27 mouse cellular contexts compared by ENCODE assay signal in the genomic region with DNA sequence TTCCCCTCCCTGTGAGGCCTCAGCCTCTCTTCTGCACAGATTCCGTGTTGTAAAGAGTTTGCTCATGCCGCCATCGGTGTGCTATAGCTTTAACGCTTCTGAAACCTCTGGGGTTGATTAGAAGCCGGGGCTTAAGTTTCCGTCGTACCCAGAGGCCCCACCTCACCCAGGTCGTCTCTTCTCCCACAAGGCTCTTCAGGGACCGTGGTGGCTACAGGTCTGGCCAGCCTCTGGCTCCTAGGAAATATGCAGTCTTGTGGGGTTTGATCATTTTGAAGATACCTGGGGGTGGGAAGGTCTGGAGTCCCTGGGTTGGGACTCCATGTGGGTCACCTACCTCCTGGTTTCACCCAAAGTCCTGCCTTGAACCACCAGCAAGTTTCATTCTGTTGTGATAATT. TPM values are rescaled to one million over a fixed set of nuclear protein-coding genes. Genes with fewer than 3 reads are reported as not detected.
DNase-seq lines count a peak whose midpoint lies in the region; ATAC-seq and TF ChIP-seq lines count a peak whose summit lies in the region.
"Had no signal": no experiment of that assay in that cellular context is flagged by ENCODE, and none has a peak within 500 bp of the region (broad histone marks: within the 10 kb centered on the region; RNA-seq: fewer than 3 reads in every experiment).

No protein-coding gene starts in this region.

- TF ChIP-seq EP300 in liver, postnatal 0 days (IDR thresholded peaks at IDR 0.05; ENCODE audit: low read depth), result no peak
- no peak for TF ChIP-seq EP300 in lung, postnatal 0 days (IDR thresholded peaks at IDR 0.05)

- H3K27me3 ChIP-seq in embryonic facial prominence, embryonic 14.5 days (replicated peaks; ENCODE audit: control insufficient read depth, insufficient read depth, low read length), result no peaks in the 10 kb centered on the region
- H3K27me3 ChIP-seq in embryonic facial prominence, embryonic 10.5 days (replicated peaks; ENCODE audit: low read depth, poor library complexity, severe bottlenecking), result no peaks in the 10 kb centered on the region; the same call in 1 of the 2 replicates
- no peaks in the 10 kb centered on the region for H3K27me3 ChIP-seq in heart, embryonic 11.5 days (ENCODE audit: control insufficient read depth, insufficient read depth, low read length)
- H3K27me3 ChIP-seq in liver, embryonic 15.5 days, result peaks cover 7% of the 10 kb centered on the region
- no peaks in the 10 kb centered on the region for H3K27me3 ChIP-seq in liver, postnatal 0 days (ENCODE audit: insufficient read depth, low read length)
- no peaks in the 10 kb centered on the region for H3K27me3 ChIP-seq in lung, postnatal 0 days (replicated peaks; ENCODE audit: insufficient read depth, low read length)
- H3K27me3 ChIP-seq: embryonic facial prominence, embryonic 13.5 days; forebrain, embryonic 13.5 days; Patski had no signal

- no peak overlapping the region; the same call in 1 of the 2 replicates for H3K27ac ChIP-seq in embryonic facial prominence, embryonic 14.5 days (replicated peaks; ENCODE audit: low read depth, low read length)
- no peak overlapping the region for H3K27ac ChIP-seq in embryonic facial prominence, embryonic 10.5 days (replicated peaks)
- no peak overlapping the region for H3K27ac ChIP-seq in heart, embryonic 11.5 days (ENCODE audit: low read depth, low read length)
- peak overlapping the region; percentile 41; the same call in 1 of the 2 replicates for H3K27ac ChIP-seq in liver, embryonic 15.5 days (replicated peaks)
- no peak overlapping the region for H3K27ac ChIP-seq in liver, postnatal 0 days (ENCODE audit: low read depth)
- H3K27ac ChIP-seq in lung, postnatal 0 days (ENCODE audit: low read length), result peak overlapping the region; percentile 92
- H3K27ac ChIP-seq: embryonic facial prominence, embryonic 13.5 days; forebrain, embryonic 10.5 days; forebrain, embryonic 13.5 days; hindbrain, embryonic 14.5 days; hindbrain, postnatal 0 days had no signal

- TF ChIP-seq CTCF in liver, postnatal 0 days (IDR thresholded peaks at IDR 0.05; ENCODE audit: low read depth), result no peak
- no peak for TF ChIP-seq CTCF in lung, postnatal 0 days (IDR thresholded peaks at IDR 0.05)

- no peak for ATAC-seq in embryonic facial prominence, embryonic 14.5 days (ENCODE audit: low read depth)
- ATAC-seq in heart, embryonic 11.5 days (replicated peaks; ENCODE audit: insufficient number of reproducible peaks, low FRiP score, low TSS enrichment), result no peak
- no peak for ATAC-seq in liver, embryonic 15.5 days (ENCODE audit: insufficient read depth)
- no peak for ATAC-seq in liver, postnatal 0 days
- ATAC-seq in lung, postnatal 0 days, result no peak; the same call in 1 of the 2 replicates
- ATAC-seq: forebrain, embryonic 13.5 days; forebrain, embryonic 16.5 days; hindbrain, postnatal 0 days; inflammation-experienced regulatory T-cells, adult 6 months; Patski had no signal

- H3K9ac ChIP-seq in embryonic facial prominence, embryonic 14.5 days (ENCODE audit: low read depth, low read length), result 0 out of 2 replicates have a peak overlapping the region, but pooled peaks have one; percentile 14
- H3K9ac ChIP-seq in heart, embryonic 11.5 days (ENCODE audit: low read depth, low read length), result 0 out of 2 replicates have a peak overlapping the region, but pooled peaks have one; percentile 34
- no peak overlapping the region for H3K9ac ChIP-seq in liver, embryonic 15.5 days
- H3K9ac ChIP-seq in liver, postnatal 0 days (replicated peaks), result no peak overlapping the region
- no peak overlapping the region for H3K9ac ChIP-seq in lung, postnatal 0 days (replicated peaks; ENCODE audit: low read depth)
- H3K9ac ChIP-seq: embryonic facial prominence, embryonic 13.5 days; forebrain, embryonic 13.5 days; hindbrain, embryonic 14.5 days had no signal

- H3K36me3 ChIP-seq in embryonic facial prominence, embryonic 14.5 days (ENCODE audit: control insufficient read depth, insufficient read depth, low read length), result peaks cover 14% of the 10 kb centered on the region; the same call in 1 of the 2 replicates
- H3K36me3 ChIP-seq in embryonic facial prominence, embryonic 10.5 days (replicated peaks), result peaks cover 48% of the 10 kb centered on the region
- H3K36me3 ChIP-seq in heart, embryonic 11.5 days (ENCODE audit: control insufficient read depth, insufficient read depth, low read length), result peaks cover 4% of the 10 kb centered on the region; the same call in 1 of the 2 replicates
- peaks cover 64% of the 10 kb centered on the region for H3K36me3 ChIP-seq in liver, embryonic 15.5 days (replicated peaks)
- peaks cover 53% of the 10 kb centered on the region for H3K36me3 ChIP-seq in liver, postnatal 0 days (replicated peaks; ENCODE audit: insufficient read depth, low read length)
- H3K36me3 ChIP-seq in lung, postnatal 0 days (ENCODE audit: insufficient read depth, low read length), result no peaks in the 10 kb centered on the region

- H3K4me3 ChIP-seq in embryonic facial prominence, embryonic 14.5 days (ENCODE audit: low read depth, low read length), result no peak overlapping the region
- no peak overlapping the region for H3K4me3 ChIP-seq in embryonic facial prominence, embryonic 10.5 days
- no peak overlapping the region for H3K4me3 ChIP-seq in heart, embryonic 11.5 days (ENCODE audit: low read depth, low read length)
- H3K4me3 ChIP-seq in liver, embryonic 15.5 days (replicated peaks), result no peak overlapping the region
- no peak overlapping the region for H3K4me3 ChIP-seq in liver, postnatal 0 days (ENCODE audit: low read depth, low read length)
- no peak overlapping the region for H3K4me3 ChIP-seq in lung, postnatal 0 days (ENCODE audit: low read depth, low read length)
- H3K4me3 ChIP-seq: embryonic facial prominence, embryonic 13.5 days; forebrain, embryonic 10.5 days; forebrain, embryonic 13.5 days had no signal

- H3K4me1 ChIP-seq in embryonic facial prominence, embryonic 14.5 days (ENCODE audit: control insufficient read depth, insufficient read depth, low read length), result peaks cover 9% of the 10 kb centered on the region
- peaks cover 21% of the 10 kb centered on the region for H3K4me1 ChIP-seq in embryonic facial prominence, embryonic 10.5 days
- peaks cover 23% of the 10 kb centered on the region for H3K4me1 ChIP-seq in heart, embryonic 11.5 days (ENCODE audit: control insufficient read depth, insufficient read depth, low read length)
- peaks cover 71% of the 10 kb centered on the region for H3K4me1 ChIP-seq in liver, embryonic 15.5 days (replicated peaks)
- peaks cover 6% of the 10 kb centered on the region for H3K4me1 ChIP-seq in liver, postnatal 0 days (ENCODE audit: insufficient read depth)
- H3K4me1 ChIP-seq in lung, postnatal 0 days (ENCODE audit: insufficient read depth, low read depth, low read length), result no peaks in the 10 kb centered on the region
- H3K4me1 ChIP-seq: forebrain, embryonic 13.5 days had no signal

- H3K4me2 ChIP-seq in embryonic facial prominence, embryonic 14.5 days (ENCODE audit: low read depth, low read length), result no peak overlapping the region
- no peak overlapping the region for H3K4me2 ChIP-seq in heart, embryonic 11.5 days
- H3K4me2 ChIP-seq in liver, embryonic 15.5 days, result no peak overlapping the region
- H3K4me2 ChIP-seq in liver, postnatal 0 days (ENCODE audit: low read depth, low read length), result no peak overlapping the region
- H3K4me2 ChIP-seq in lung, postnatal 0 days (replicated peaks; ENCODE audit: low read depth, low read length), result no peak overlapping the region
- H3K4me2 ChIP-seq: embryonic facial prominence, embryonic 13.5 days; forebrain, embryonic 13.5 days; hindbrain, embryonic 14.5 days had no signal

- intact Hi-C loops in heart, postnatal 25 days (cut with DNase I), result no loop called here

- DNase-seq in embryonic facial prominence, embryonic 14.5 days (ENCODE audit: low spot score), result no peak
- DNase-seq in embryonic facial prominence, embryonic 10.5 days (ENCODE audit: low spot score), result no peak
- no peak for DNase-seq in heart, postnatal 25 days (ENCODE audit: low spot score)
- no peak for DNase-seq in liver, postnatal 0 days
- DNase-seq in lung, postnatal 0 days (ENCODE audit: low spot score), result no peak
- no peak for DNase-seq in lung, postnatal 14 days
- DNase-seq: adrenal gland, postnatal 10 days; adrenal gland, postnatal 36 days; cerebellum, adult 18-20 months; cerebellum, adult 9-10 months; cerebellum, postnatal 25 days; gastrocnemius, postnatal 10 days; gastrocnemius, postnatal 36 days; heart, postnatal 4 days had no signal

- WGBS in embryonic facial prominence, embryonic 14.5 days, result 45% methylated on average over 9 of the region's 9 CpGs
- WGBS in embryonic facial prominence, embryonic 10.5 days, result 68% methylated on average over 9 of the region's 9 CpGs
- WGBS in heart, embryonic 11.5 days (ENCODE audit: insufficient replicate concordance), result 54% methylated on average over 9 of the region's 9 CpGs
- 84% methylated on average over 9 of the region's 9 CpGs for WGBS in liver, embryonic 15.5 days (ENCODE audit: insufficient replicate concordance)
- 84% methylated on average over 9 of the region's 9 CpGs for WGBS in liver, postnatal 0 days (ENCODE audit: insufficient replicate concordance)
- 58% methylated on average over 9 of the region's 9 CpGs for WGBS in lung, postnatal 0 days

- no peaks in the 10 kb centered on the region for H3K9me3 ChIP-seq in embryonic facial prominence, embryonic 14.5 days (ENCODE audit: control insufficient read depth, low read length)
- no peaks in the 10 kb centered on the region for H3K9me3 ChIP-seq in embryonic facial prominence, embryonic 10.5 days
- H3K9me3 ChIP-seq in heart, embryonic 11.5 days (replicated peaks; ENCODE audit: control insufficient read depth, low read length), result no peaks in the 10 kb centered on the region
- no peaks in the 10 kb centered on the region for H3K9me3 ChIP-seq in liver, embryonic 15.5 days (replicated peaks)
- H3K9me3 ChIP-seq in liver, postnatal 0 days (ENCODE audit: low read length), result no peaks in the 10 kb centered on the region
- no peaks in the 10 kb centered on the region for H3K9me3 ChIP-seq in lung, postnatal 0 days (ENCODE audit: low read length)
- H3K9me3 ChIP-seq: embryonic facial prominence, embryonic 13.5 days; forebrain, embryonic 10.5 days; forebrain, embryonic 13.5 days; G1E had no signal

RNA-seq across cellular contexts. Expression of a gene that starts 10.5 kb away (rescaled TPM):
- 8.1 and 11.3 TPM in 2 replicates for polyA plus RNA-seq in embryonic facial prominence, embryonic 14.5 days (2014; fragmentation: Nextera tagmentation; extraction: Ambion mirVana)
- 4.2 and 5.3 TPM in 2 replicates for polyA plus RNA-seq in embryonic facial prominence, embryonic 10.5 days (2016; fragmentation: Nextera tagmentation; extraction: Ambion mirVana)
- 1.8 and 2.1 TPM in 2 replicates for polyA plus RNA-seq in heart, embryonic 11.5 days (2014; fragmentation: Nextera tagmentation; extraction: Ambion mirVana)
- total RNA-seq in heart, postnatal 25 days (2021), result 10 to 100 TPM in 1 of 2 experiments, 1 to 10 TPM in 1; 8.7 to 11.8 TPM
- polyA plus RNA-seq in liver, embryonic 15.5 days (2015; fragmentation: Nextera tagmentation; extraction: Ambion mirVana), result 2.5 and 3.0 TPM in 2 replicates
- polyA plus RNA-seq in liver, postnatal 0 days (2015; fragmentation: Nextera tagmentation; extraction: Ambion mirVana), result 4.5 and 4.8 TPM in 2 replicates
- 5.4 and 5.5 TPM in 2 replicates for polyA plus RNA-seq in lung, postnatal 0 days (2015; fragmentation: Nextera tagmentation; extraction: Ambion mirVana)
- total RNA-seq: common myeloid progenitor, adult 5-6 weeks; granulocyte monocyte progenitor cell, adult 5-6 weeks had no signal

RNA-seq across cellular contexts. Expression of a gene that starts 23.4 kb away (rescaled TPM):
- 7.9 and 10.1 TPM in 2 replicates for polyA plus RNA-seq in embryonic facial prominence, embryonic 14.5 days (2014; fragmentation: Nextera tagmentation; extraction: Ambion mirVana)
- 6.2 TPM in 2 replicates for polyA plus RNA-seq in embryonic facial prominence, embryonic 10.5 days (2016; fragmentation: Nextera tagmentation; extraction: Ambion mirVana)
- polyA plus RNA-seq in heart, embryonic 11.5 days (2014; fragmentation: Nextera tagmentation; extraction: Ambion mirVana), result 4.8 and 5.8 TPM in 2 replicates
- 1 to 10 TPM; 1.9 to 4.3 TPM for total RNA-seq in heart, postnatal 25 days (2021)
- 85.3 and 95.6 TPM in 2 replicates for polyA plus RNA-seq in liver, embryonic 15.5 days (2015; fragmentation: Nextera tagmentation; extraction: Ambion mirVana)
- 48.6 and 50.2 TPM in 2 replicates for polyA plus RNA-seq in liver, postnatal 0 days (2015; fragmentation: Nextera tagmentation; extraction: Ambion mirVana)
- 17.8 and 19.1 TPM in 2 replicates for polyA plus RNA-seq in lung, postnatal 0 days (2015; fragmentation: Nextera tagmentation; extraction: Ambion mirVana)

RNA-seq across cellular contexts. Expression of a gene that starts 51.9 kb away (rescaled TPM):
- polyA plus RNA-seq in embryonic facial prominence, embryonic 14.5 days (2014; fragmentation: Nextera tagmentation; extraction: Ambion mirVana), result 25.4 and 27.2 TPM in 2 replicates
- 0.83 and 0.97 TPM in 2 replicates for polyA plus RNA-seq in embryonic facial prominence, embryonic 10.5 days (2016; fragmentation: Nextera tagmentation; extraction: Ambion mirVana)
- 56.4 and 56.7 TPM in 2 replicates for polyA plus RNA-seq in heart, embryonic 11.5 days (2014; fragmentation: Nextera tagmentation; extraction: Ambion mirVana)
- 100 to 1,000 TPM; 101 to 111 TPM for total RNA-seq in heart, postnatal 25 days (2021)
- polyA plus RNA-seq in liver, embryonic 15.5 days (2015; fragmentation: Nextera tagmentation; extraction: Ambion mirVana), result 19.2 and 20.9 TPM in 2 replicates
- polyA plus RNA-seq in liver, postnatal 0 days (2015; fragmentation: Nextera tagmentation; extraction: Ambion mirVana), result 37.6 and 41.7 TPM in 2 replicates
- 26.8 and 29.1 TPM in 2 replicates for polyA plus RNA-seq in lung, postnatal 0 days (2015; fragmentation: Nextera tagmentation; extraction: Ambion mirVana)
- total RNA-seq: common myeloid progenitor, adult 5-6 weeks; granulocyte monocyte progenitor cell, adult 5-6 weeks had no signal
- polyA plus RNA-seq: G1E had no signal

RNA-seq across cellular contexts. Expression of a gene that starts 52.3 kb away (rescaled TPM):
- polyA plus RNA-seq in embryonic facial prominence, embryonic 14.5 days (2014; fragmentation: Nextera tagmentation; extraction: Ambion mirVana), result 404 and 407 TPM in 2 replicates
- polyA plus RNA-seq in embryonic facial prominence, embryonic 10.5 days (2016; fragmentation: Nextera tagmentation; extraction: Ambion mirVana), result 593 and 611 TPM in 2 replicates
- polyA plus RNA-seq in heart, embryonic 11.5 days (2014; fragmentation: Nextera tagmentation; extraction: Ambion mirVana), result 411 and 415 TPM in 2 replicates
- total RNA-seq in heart, postnatal 25 days (2021), result 10 to 100 TPM; 46.9 to 70.1 TPM
- polyA plus RNA-seq in liver, embryonic 15.5 days (2015; fragmentation: Nextera tagmentation; extraction: Ambion mirVana), result 41.3 and 42.6 TPM in 2 replicates
- 77.3 and 79.1 TPM in 2 replicates for polyA plus RNA-seq in liver, postnatal 0 days (2015; fragmentation: Nextera tagmentation; extraction: Ambion mirVana)
- 430 and 477 TPM in 2 replicates for polyA plus RNA-seq in lung, postnatal 0 days (2015; fragmentation: Nextera tagmentation; extraction: Ambion mirVana)
- total RNA-seq: common myeloid progenitor, adult 5-6 weeks; granulocyte monocyte progenitor cell, adult 5-6 weeks had no signal
- polyA plus RNA-seq: G1E had no signal

Comparison
In these comparisons a context has a peak if more than half of its experiments do, and no peak if none do; other contexts are left out.
1. H3K27ac ChIP-seq: peak in liver, embryonic 15.5 days (single experiment) and lung, postnatal 0 days (single experiment); none in embryonic facial prominence, embryonic 14.5 days (single experiment), embryonic facial prominence, embryonic 10.5 days (single experiment), heart, embryonic 11.5 days (single experiment) and liver, postnatal 0 days (single experiment).
2. RNA of a gene that starts 51.9 kb away (polyA plus RNA-seq): 56.4 to 56.7 TPM in heart, embryonic 11.5 days, 37.6 to 41.7 TPM in liver, postnatal 0 days, 25.4 to 27.2 TPM in embryonic facial prominence, embryonic 14.5 days, 26.8 to 29.1 TPM in lung, postnatal 0 days and 19.2 to 20.9 TPM in liver, embryonic 15.5 days; 0.83 to 0.97 TPM in embryonic facial prominence, embryonic 10.5 days; every median in the first group is over 10 times any median in the second.
3. H3K9ac ChIP-seq: peak in embryonic facial prominence, embryonic 14.5 days (single experiment) and heart, embryonic 11.5 days (single experiment); none in liver, embryonic 15.5 days (single experiment), liver, postnatal 0 days (single experiment) and lung, postnatal 0 days (single experiment).